Mouse (Mus musculus) neural tube, embryonic 15.5 days (tissue): ENCODE data around the gene Msi2. TPM values are rescaled to one million over a fixed set of nuclear protein-coding genes. Genes with fewer than 3 reads are reported as not detected.

Source experiments
- ATAC-seq: fragments of 200-750 bp; cut with Nextera tagmentation; 2 replicates; pipeline ENCODE4 v1.8.0; 2017; ENCODE audit warnings: mild to moderate bottlenecking, moderate TSS enrichment, moderate library complexity; ENCODE audit not compliant: low FRiP score
- H3K27ac ChIP-seq: fragments of 300-500 bp; sonication (generic); replicated peaks from 2 replicates; pipeline ENCODE4 v1.5.1; 2015; ENCODE audit warnings: mild to moderate bottlenecking, inconsistent platforms
- H3K27me3 ChIP-seq: fragments of 300-500 bp; sonication (generic); replicated peaks from 2 replicates; pipeline ENCODE4 v1.6.1; 2015; ENCODE audit warnings: inconsistent platforms
- H3K36me3 ChIP-seq: fragments of 300-500 bp; sonication (generic); 2 replicates; pipeline ENCODE4 v1.6.1; 2015; ENCODE audit warnings: inconsistent platforms
- H3K4me1 ChIP-seq: fragments of 300-500 bp; sonication (generic); 2 replicates; pipeline ENCODE4 v1.6.1; 2015; ENCODE audit warnings: inconsistent platforms
- H3K4me2 ChIP-seq: fragments of 300-500 bp; sonication (generic); 2 replicates; pipeline ENCODE4 v1.6.1; 2015; ENCODE audit warnings: inconsistent platforms, mild to moderate bottlenecking, moderate library complexity
- H3K4me3 ChIP-seq: fragments of 300-500 bp; sonication (generic); replicated peaks from 2 replicates; pipeline ENCODE4 v1.5.1; 2015; ENCODE audit warnings: mild to moderate bottlenecking, inconsistent platforms
- H3K9ac ChIP-seq: fragments of 300-500 bp; sonication (generic); replicated peaks from 2 replicates; pipeline ENCODE4 v1.6.1; 2015; ENCODE audit warnings: mild to moderate bottlenecking, inconsistent platforms
- H3K9me3 ChIP-seq: fragments of 300-500 bp; sonication (generic); replicated peaks from 2 replicates; pipeline ENCODE4 v1.6.1; 2016; ENCODE audit warnings: inconsistent platforms
- WGBS: fragments of 180-500 bp; shearing (Covaris S2); methylation state at CpG from one replicate; pipeline ENCODE4 v1.1.7; 2015; ENCODE audit warnings: mixed read lengths; 5-methylcytosine and 5-hydroxymethylcytosine counted together
- polyA plus RNA-seq: library from polyadenylated mRNA; unstranded; fragments of >200 nt; fragmentation: Nextera tagmentation; extraction: Ambion mirVana; gene quantifications from 2 replicates; pipeline ENCODE4 v1.2.1, GENCODE M21; 2015

Msi2 gene
- polyA plus RNA-seq, 1 experiment from 2014 or later: 20.7 TPM

- Histone ChIP-seq H3K27ac (peak overlapping the region; percentile 67), H3K9ac (no peak overlapping the region), H3K4me1 (peaks cover 82% of the 10 kb centered on the region), H3K36me3 (no peaks in the 10 kb centered on the region), H3K27me3 (no peaks in the 10 kb centered on the region), H3K4me2 (no peak overlapping the region), H3K9me3 (no peaks in the 10 kb centered on the region), H3K4me3 (no peak overlapping the region)
- no peak for ATAC-seq
- 76% methylated on average over 13 of the region's 13 CpGs for WGBS
Measured at GRCm38 (mm10) chr11:88538710-88539340, 179.5 kb downstream of the Msi2 start.

GRCm38 (mm10) chr11:88537344-88537743 lies 181.0 kb downstream of the Msi2 start:
- Histone ChIP-seq H3K4me3 (no peak overlapping the region), H3K4me2 (no peak overlapping the region), H3K9me3 (no peaks in the 10 kb centered on the region), H3K4me1 (peaks cover 73% of the 10 kb centered on the region), H3K27ac (peak overlapping the region; percentile 65), H3K27me3 (no peaks in the 10 kb centered on the region), H3K36me3 (no peaks in the 10 kb centered on the region), H3K9ac (no peak overlapping the region)
- no peak for ATAC-seq
- 39% methylated on average over 7 of the region's 7 CpGs for WGBS

GRCm38 (mm10) chr11:88536861-88537260 lies 181.5 kb downstream of the Msi2 start:
- Histone ChIP-seq H3K4me2 (no peak overlapping the region), H3K4me1 (peaks cover 68% of the 10 kb centered on the region), H3K9ac (no peak overlapping the region), H3K36me3 (no peaks in the 10 kb centered on the region), H3K4me3 (no peak overlapping the region), H3K27me3 (no peaks in the 10 kb centered on the region), H3K27ac (peak overlapping the region; percentile 65), H3K9me3 (no peaks in the 10 kb centered on the region)
- ATAC-seq: no peak
- 97% methylated on average over 2 of the region's 2 CpGs for WGBS

GRCm38 (mm10) chr11:88534331-88534929 lies 183.9 kb downstream of the Msi2 start:
- peak overlapping the region; percentile 15; the same call in 1 of the 2 replicates for H3K4me2 ChIP-seq
- no peaks in the 10 kb centered on the region for H3K9me3 ChIP-seq
- peak overlapping the region; percentile 65 for H3K27ac ChIP-seq
- no peaks in the 10 kb centered on the region for H3K36me3 ChIP-seq
- H3K4me3 ChIP-seq: no peak overlapping the region
- H3K4me1 ChIP-seq: peaks cover 51% of the 10 kb centered on the region
- H3K9ac ChIP-seq: no peak overlapping the region
- no peaks in the 10 kb centered on the region for H3K27me3 ChIP-seq
- WGBS: 8% methylated on average over 11 of the region's 11 CpGs
- ATAC-seq: no peak

DNA sequence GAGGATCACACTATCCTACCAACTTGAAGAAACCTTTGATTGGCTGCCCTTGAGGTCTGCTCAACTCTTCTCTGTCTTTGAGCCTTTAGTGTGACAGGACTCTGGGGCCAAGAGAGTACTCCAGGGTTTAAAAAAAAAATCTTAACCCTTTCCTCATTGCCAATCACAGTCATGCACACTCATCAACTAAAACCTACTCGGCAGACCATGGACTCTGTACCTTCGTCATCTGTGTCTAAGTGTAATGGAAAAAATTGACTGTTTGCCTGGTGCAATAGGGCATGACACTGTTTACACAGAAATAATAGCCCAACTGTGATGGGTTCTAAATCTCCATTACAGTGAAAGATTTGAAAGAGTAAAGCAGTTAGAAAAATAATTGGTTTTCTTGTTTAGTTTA lies 186.3 kb downstream of the Msi2 start:
- Histone ChIP-seq H3K9ac (no peak overlapping the region), H3K36me3 (no peaks in the 10 kb centered on the region), H3K4me1 (peaks cover 53% of the 10 kb centered on the region), H3K4me3 (no peak overlapping the region), H3K9me3 (no peaks in the 10 kb centered on the region), H3K27ac (no peak overlapping the region), H3K27me3 (no peaks in the 10 kb centered on the region), H3K4me2 (no peak overlapping the region)
- WGBS: 74% methylated on average over 2 of the region's 2 CpGs
- no peak for ATAC-seq

GRCm38 (mm10) chr11:88530032-88530431 lies 188.3 kb downstream of the Msi2 start:
- Histone ChIP-seq H3K27ac (no peak overlapping the region), H3K27me3 (no peaks in the 10 kb centered on the region), H3K4me1 (peaks cover 59% of the 10 kb centered on the region), H3K36me3 (no peaks in the 10 kb centered on the region), H3K4me2 (no peak overlapping the region), H3K9ac (no peak overlapping the region), H3K9me3 (no peaks in the 10 kb centered on the region), H3K4me3 (no peak overlapping the region)
- ATAC-seq: no peak
- 90% methylated on average over 4 of the region's 4 CpGs for WGBS

DNA sequence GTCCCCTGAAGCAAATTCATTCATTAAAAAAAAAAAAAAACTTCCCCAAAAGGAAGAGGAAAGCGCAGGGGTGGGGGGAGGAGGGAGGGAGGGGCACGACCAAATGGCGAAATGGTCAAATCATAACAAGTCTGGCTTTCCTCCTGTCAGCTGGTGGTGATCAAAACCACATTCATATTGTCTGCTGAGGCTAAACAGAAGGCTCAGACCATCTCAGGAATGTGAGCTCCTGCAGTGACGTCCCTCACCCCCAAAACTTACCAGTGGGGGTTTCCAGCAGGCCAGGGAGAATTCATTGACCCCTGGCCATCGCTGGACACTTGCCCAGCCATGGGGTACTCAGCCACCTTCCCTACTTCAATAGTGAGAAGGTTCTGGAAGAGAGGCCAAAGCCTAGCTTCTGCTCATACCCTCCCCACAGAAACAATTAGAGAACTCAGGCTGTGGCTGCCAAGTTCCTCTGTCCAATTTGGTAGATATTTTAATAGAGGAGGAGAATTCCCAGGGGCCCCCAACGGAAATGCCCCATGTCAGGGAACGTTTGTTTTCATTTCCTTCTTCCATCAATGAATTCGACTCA lies 189.7 kb downstream of the Msi2 start:
- no peak for ATAC-seq
- H3K9ac ChIP-seq: no peak overlapping the region
- WGBS: 32% methylated on average over 8 of the region's 8 CpGs
- H3K4me1 ChIP-seq: peaks cover 60% of the 10 kb centered on the region
- H3K4me3 ChIP-seq: no peak overlapping the region
- no peak overlapping the region for H3K4me2 ChIP-seq
- H3K9me3 ChIP-seq: no peaks in the 10 kb centered on the region
- no peaks in the 10 kb centered on the region for H3K27me3 ChIP-seq
- peak overlapping the region; percentile 57 for H3K27ac ChIP-seq
- no peaks in the 10 kb centered on the region for H3K36me3 ChIP-seq

- H3K4me2 ChIP-seq: no peak overlapping the region
- H3K9me3 ChIP-seq: no peaks in the 10 kb centered on the region
- 9% methylated on average over 7 of the region's 7 CpGs for WGBS
- H3K9ac ChIP-seq: no peak overlapping the region; the same call in 1 of the 2 replicates
- H3K27me3 ChIP-seq: no peaks in the 10 kb centered on the region
- ATAC-seq: no peak
- peaks cover 70% of the 10 kb centered on the region for H3K4me1 ChIP-seq
- H3K36me3 ChIP-seq: no peaks in the 10 kb centered on the region
- no peak overlapping the region for H3K4me3 ChIP-seq
- peak overlapping the region; percentile 80 for H3K27ac ChIP-seq
Measured at GRCm38 (mm10) chr11:88526711-88527110, 191.6 kb downstream of the Msi2 start.

GRCm38 (mm10) chr11:88524790-88525575 lies 193.3 kb downstream of the Msi2 start:
- Histone ChIP-seq H3K4me1 (peaks cover 87% of the 10 kb centered on the region), H3K27me3 (no peaks in the 10 kb centered on the region), H3K4me3 (no peak overlapping the region), H3K9ac (no peak overlapping the region), H3K9me3 (no peaks in the 10 kb centered on the region), H3K27ac (peak overlapping the region; percentile 80), H3K4me2 (no peak overlapping the region), H3K36me3 (no peaks in the 10 kb centered on the region)
- ATAC-seq: peak; percentile 51; the same call in 1 of the 2 replicates
- WGBS: 22% methylated on average over 10 of the region's 10 CpGs

- ATAC-seq: no peak
- no peak overlapping the region for H3K9ac ChIP-seq
- no peaks in the 10 kb centered on the region for H3K36me3 ChIP-seq
- no peaks in the 10 kb centered on the region for H3K9me3 ChIP-seq
- H3K4me2 ChIP-seq: no peak overlapping the region
- peaks cover 88% of the 10 kb centered on the region for H3K4me1 ChIP-seq
- peak overlapping the region; percentile 80 for H3K27ac ChIP-seq
- no peak overlapping the region for H3K4me3 ChIP-seq
- no peaks in the 10 kb centered on the region for H3K27me3 ChIP-seq
Measured at GRCm38 (mm10) chr11:88524437-88524789, 193.9 kb downstream of the Msi2 start.

- H3K4me1 ChIP-seq: peaks cover 84% of the 10 kb centered on the region
- H3K27ac ChIP-seq: peak overlapping the region; percentile 69
- no peak overlapping the region for H3K4me3 ChIP-seq
- no peak overlapping the region for H3K9ac ChIP-seq
- no peak overlapping the region for H3K4me2 ChIP-seq
- H3K36me3 ChIP-seq: no peaks in the 10 kb centered on the region
- no peaks in the 10 kb centered on the region for H3K9me3 ChIP-seq
- WGBS: 69% methylated on average over 4 of the region's 4 CpGs
- H3K27me3 ChIP-seq: no peaks in the 10 kb centered on the region
- no peak for ATAC-seq
Measured at GRCm38 (mm10) chr11:88523921-88524320, 194.4 kb downstream of the Msi2 start.
